In genomic region chr13:63724293-63724692, GRCm38 (mm10) we compare ENCODE assay signal across 22 mouse cellular contexts.
DNase-seq lines count a peak whose midpoint lies in the region; ATAC-seq and TF ChIP-seq lines count a peak whose summit lies in the region.
"Had no signal": no experiment of that assay in that cellular context is flagged by ENCODE, and none has a peak within 500 bp of the region (broad histone marks: within the 10 kb centered on the region; RNA-seq: fewer than 3 reads in every experiment).

No protein-coding gene starts in this region.

- no peak overlapping the region for H3K27ac ChIP-seq in forebrain, postnatal 0 days (ENCODE audit: low read depth, low read length)
- no peak overlapping the region for H3K27ac ChIP-seq in forebrain, embryonic 16.5 days (ENCODE audit: low read length)
- H3K27ac ChIP-seq: forebrain, embryonic 12.5 days; liver, embryonic 12.5 days; macrophage; midbrain, embryonic 12.5 days had no signal

- 67% methylated on average over 2 of the region's 2 CpGs for WGBS in forebrain, postnatal 0 days
- 64% methylated on average over 2 of the region's 2 CpGs for WGBS in forebrain, embryonic 16.5 days

- no peak for TF ChIP-seq CTCF in forebrain, postnatal 0 days (IDR thresholded peaks at IDR 0.05; ENCODE audit: low read depth)

- H3K36me3 ChIP-seq in forebrain, postnatal 0 days (ENCODE audit: insufficient read depth), result no peaks in the 10 kb centered on the region
- H3K36me3 ChIP-seq in forebrain, embryonic 16.5 days (ENCODE audit: control insufficient read depth, insufficient read depth), result no peaks in the 10 kb centered on the region
- H3K36me3 ChIP-seq: forebrain, embryonic 12.5 days; liver, embryonic 12.5 days; midbrain, embryonic 12.5 days had no signal

- H3K9me3 ChIP-seq in forebrain, postnatal 0 days (ENCODE audit: low read length), result no peaks in the 10 kb centered on the region
- no peaks in the 10 kb centered on the region for H3K9me3 ChIP-seq in forebrain, embryonic 16.5 days (ENCODE audit: control insufficient read depth, low read length)
- H3K9me3 ChIP-seq: forebrain, embryonic 12.5 days; liver, embryonic 12.5 days; midbrain, embryonic 12.5 days had no signal

- no peak overlapping the region for H3K4me2 ChIP-seq in forebrain, postnatal 0 days (ENCODE audit: low read depth)
- no peak overlapping the region for H3K4me2 ChIP-seq in forebrain, embryonic 16.5 days (ENCODE audit: low read length)
- H3K4me2 ChIP-seq: forebrain, embryonic 12.5 days; liver, embryonic 12.5 days; midbrain, embryonic 12.5 days had no signal

- no peaks in the 10 kb centered on the region for H3K4me1 ChIP-seq in forebrain, postnatal 0 days (ENCODE audit: insufficient read depth)
- peaks cover 4% of the 10 kb centered on the region for H3K4me1 ChIP-seq in forebrain, embryonic 16.5 days (replicated peaks; ENCODE audit: control insufficient read depth, insufficient read depth, low read length)

- no peak overlapping the region for H3K9ac ChIP-seq in forebrain, postnatal 0 days
- H3K9ac ChIP-seq in forebrain, embryonic 16.5 days (replicated peaks; ENCODE audit: low read depth, low read length), result no peak overlapping the region
- H3K9ac ChIP-seq: forebrain, embryonic 12.5 days; liver, embryonic 12.5 days; midbrain, embryonic 12.5 days had no signal

- no peak overlapping the region for H3K4me3 ChIP-seq in forebrain, postnatal 0 days (ENCODE audit: low read depth, low read length)
- no peak overlapping the region for H3K4me3 ChIP-seq in forebrain, embryonic 16.5 days (replicated peaks; ENCODE audit: low read length)
- H3K4me3 ChIP-seq: forebrain, embryonic 12.5 days; liver, embryonic 12.5 days; midbrain, embryonic 12.5 days; myocyte had no signal

- no peak for ATAC-seq in forebrain, postnatal 0 days
- ATAC-seq in forebrain, embryonic 16.5 days, result no peak
- ATAC-seq: hindbrain, embryonic 16.5 days; liver, embryonic 12.5 days had no signal

- DNase-seq in forebrain, postnatal 0 days, result peak; percentile 6
- DNase-seq in testis, postnatal 10 days (ENCODE audit: low spot score), result peak; percentile 26
- no peak for DNase-seq in testis, postnatal 14 days (ENCODE audit: low spot score)
- peak; percentile 48 for DNase-seq in lung, postnatal 10 days
- DNase-seq in thymus, postnatal 25 days, result no peak
- DNase-seq in kidney, postnatal 25 days, result no peak
- DNase-seq in thymus, postnatal 0 days (ENCODE audit: low spot score), result no peak
- DNase-seq: adrenal gland, postnatal 36 days; cerebellum, adult 2 months; cerebellum, postnatal 36 days; gastrocnemius, postnatal 25 days; kidney, adult 2 months; kidney, postnatal 36 days; layer of hippocampus, adult 9-11 months had no signal

- H3K27me3 ChIP-seq in forebrain, postnatal 0 days (ENCODE audit: insufficient read depth, low read length), result no peaks in the 10 kb centered on the region
- no peaks in the 10 kb centered on the region; the same call in 1 of the 2 replicates for H3K27me3 ChIP-seq in forebrain, embryonic 16.5 days (replicated peaks; ENCODE audit: control insufficient read depth, insufficient read depth, low read length)
- H3K27me3 ChIP-seq: CH12.LX; liver, embryonic 12.5 days had no signal

Comparison
In these comparisons a context has a peak if more than half of its experiments do, and no peak if none do; other contexts are left out.
1. DNase-seq: peak in forebrain, postnatal 0 days (single experiment), testis, postnatal 10 days (single experiment) and lung, postnatal 10 days (single experiment); none in testis, postnatal 14 days (single experiment), thymus, postnatal 25 days (single experiment), kidney, postnatal 25 days (0 of 2) and thymus, postnatal 0 days (single experiment).